Comparison of ENCODE assay signal across 8 mouse cellular contexts in genomic region chr11:106612209-106612960, GRCm38 (mm10). TPM values are rescaled to one million over a fixed set of nuclear protein-coding genes. Genes with fewer than 3 reads are reported as not detected.
DNase-seq lines count a peak whose midpoint lies in the region; ATAC-seq and TF ChIP-seq lines count a peak whose summit lies in the region.

No protein-coding gene starts in this region.

- TF ChIP-seq CTCF in C2C12 (IDR thresholded peaks at IDR 0.05; ENCODE audit: control insufficient read depth, insufficient read depth, insufficient read length): no peak

- H3K79me3 ChIP-seq in C2C12 (ENCODE audit: low read depth): no peaks in the 10 kb centered on the region

- ATAC-seq in intestine, embryonic 16.5 days: peak; percentile 74
- ATAC-seq in limb, embryonic 13.5 days (ENCODE audit: low FRiP score, low read depth): no peak
- peak; percentile 90 for ATAC-seq in midbrain, embryonic 13.5 days
- ATAC-seq in stomach, embryonic 14.5 days (ENCODE audit: insufficient number of reproducible peaks, insufficient read depth, low FRiP score, low read depth): peak; percentile 68

- WGBS in intestine, embryonic 16.5 days: under 1% methylated on average over 67 of the region's 67 CpGs
- under 1% methylated on average over 61 of the region's 67 CpGs for WGBS in limb, embryonic 13.5 days
- under 1% methylated on average over 67 of the region's 67 CpGs for WGBS in midbrain, embryonic 13.5 days
- WGBS in stomach, embryonic 14.5 days: under 1% methylated on average over 63 of the region's 67 CpGs

- H3K27ac ChIP-seq in intestine, embryonic 16.5 days (ENCODE audit: low read length): peak overlapping the region; percentile 92
- peak overlapping the region; percentile 72 for H3K27ac ChIP-seq in limb, embryonic 13.5 days
- peak overlapping the region; percentile 79 for H3K27ac ChIP-seq in midbrain, embryonic 13.5 days
- peak overlapping the region; percentile 80 for H3K27ac ChIP-seq in stomach, embryonic 14.5 days (ENCODE audit: low read length)

- intact Hi-C loops in gastrocnemius, postnatal 36 days (cut with DNase I): no loop called here

- peak; percentile 65 for DNase-seq in adrenal gland, postnatal 10 days
- DNase-seq in embryo, embryonic 9.5 days (ENCODE audit: extremely low spot score): peak; percentile 54
- peak; percentile 31 to 48 for DNase-seq in gastrocnemius, postnatal 36 days

- H3ac ChIP-seq in C2C12 (ENCODE audit: control insufficient read depth, insufficient read length, low read depth): peak overlapping the region; percentile 92

- H3K79me2 ChIP-seq in C2C12 (ENCODE audit: control insufficient read depth, insufficient read depth): peaks cover 28% of the 10 kb centered on the region

- no peaks in the 10 kb centered on the region for H3K9me3 ChIP-seq in intestine, embryonic 16.5 days (ENCODE audit: control insufficient read depth, low read length)
- H3K9me3 ChIP-seq in limb, embryonic 13.5 days: no peaks in the 10 kb centered on the region
- H3K9me3 ChIP-seq in midbrain, embryonic 13.5 days: no peaks in the 10 kb centered on the region
- no peaks in the 10 kb centered on the region for H3K9me3 ChIP-seq in stomach, embryonic 14.5 days (ENCODE audit: control insufficient read depth, low read depth, low read length)

- H3K4me2 ChIP-seq in intestine, embryonic 16.5 days (ENCODE audit: low read depth, low read length): peak overlapping the region; percentile 89
- H3K4me2 ChIP-seq in limb, embryonic 13.5 days (replicated peaks): peak overlapping the region; percentile 95
- H3K4me2 ChIP-seq in midbrain, embryonic 13.5 days (replicated peaks): peak overlapping the region; percentile 95
- peak overlapping the region; percentile 88 for H3K4me2 ChIP-seq in stomach, embryonic 14.5 days (replicated peaks; ENCODE audit: low read depth, low read length)

- H3K4me3 ChIP-seq in C2C12 (ENCODE audit: insufficient read depth, poor library complexity, severe bottlenecking): peak overlapping the region; percentile 82
- peak overlapping the region; percentile 100 for H3K4me3 ChIP-seq in intestine, embryonic 16.5 days (ENCODE audit: low read length)
- H3K4me3 ChIP-seq in limb, embryonic 13.5 days: peak overlapping the region; percentile 99
- peak overlapping the region; percentile 98 for H3K4me3 ChIP-seq in midbrain, embryonic 13.5 days (replicated peaks)
- peak overlapping the region; percentile 99 for H3K4me3 ChIP-seq in stomach, embryonic 14.5 days (ENCODE audit: low read depth, low read length)

- peak overlapping the region; percentile 94 for H3K9ac ChIP-seq in intestine, embryonic 16.5 days (ENCODE audit: low read depth, low read length)
- H3K9ac ChIP-seq in limb, embryonic 13.5 days: peak overlapping the region; percentile 92
- peak overlapping the region; percentile 93 for H3K9ac ChIP-seq in midbrain, embryonic 13.5 days (replicated peaks)
- H3K9ac ChIP-seq in stomach, embryonic 14.5 days (replicated peaks; ENCODE audit: low read depth, low read length): peak overlapping the region; percentile 61

- no peaks in the 10 kb centered on the region for H3K27me3 ChIP-seq in C2C12 (ENCODE audit: control insufficient read depth, insufficient read depth, insufficient read length)
- H3K27me3 ChIP-seq in intestine, embryonic 16.5 days (replicated peaks; ENCODE audit: control insufficient read depth, insufficient read depth, low read length): no peaks in the 10 kb centered on the region
- peaks cover 4% of the 10 kb centered on the region for H3K27me3 ChIP-seq in limb, embryonic 13.5 days
- H3K27me3 ChIP-seq in midbrain, embryonic 13.5 days: peaks cover 5% of the 10 kb centered on the region; the same call in 1 of the 2 replicates
- no peaks in the 10 kb centered on the region for H3K27me3 ChIP-seq in stomach, embryonic 14.5 days (ENCODE audit: control insufficient read depth, insufficient read depth, low read length)

- H3K4me1 ChIP-seq in intestine, embryonic 16.5 days (ENCODE audit: control insufficient read depth, insufficient read depth, low read length): peaks cover 10% of the 10 kb centered on the region
- H3K4me1 ChIP-seq in limb, embryonic 13.5 days: peaks cover 23% of the 10 kb centered on the region
- peaks cover 19% of the 10 kb centered on the region for H3K4me1 ChIP-seq in midbrain, embryonic 13.5 days (replicated peaks)
- peaks cover 9% of the 10 kb centered on the region; the same call in 1 of the 2 replicates for H3K4me1 ChIP-seq in stomach, embryonic 14.5 days (ENCODE audit: control insufficient read depth, insufficient read depth, low read length)

- H3K36me3 ChIP-seq in C2C12 (ENCODE audit: control insufficient read depth, insufficient read depth): no peaks in the 10 kb centered on the region
- no peaks in the 10 kb centered on the region for H3K36me3 ChIP-seq in intestine, embryonic 16.5 days (ENCODE audit: control insufficient read depth, insufficient read depth, low read length)
- no peaks in the 10 kb centered on the region for H3K36me3 ChIP-seq in limb, embryonic 13.5 days
- no peaks in the 10 kb centered on the region for H3K36me3 ChIP-seq in midbrain, embryonic 13.5 days
- H3K36me3 ChIP-seq in stomach, embryonic 14.5 days (ENCODE audit: control insufficient read depth, insufficient read depth, low read length): no peaks in the 10 kb centered on the region

TF ChIP-seq in C2C12, 6 proteins besides CTCF, POLR2A, EP300 and RAD21:
- TF ChIP-seq CEBPB (IDR thresholded peaks at IDR 0.05; ENCODE audit: low read depth) (no peak), MAX (IDR thresholded peaks at IDR 0.05) (no peak), MYOG (IDR thresholded peaks at IDR 0.05; ENCODE audit: control insufficient read depth, extremely low read depth, insufficient read length) (no peak), FOSL1 (IDR thresholded peaks at IDR 0.05; ENCODE audit: insufficient read depth, low read length, poor library complexity, severe bottlenecking) (no peak), USF1 (IDR thresholded peaks at IDR 0.05; ENCODE audit: low read depth) (no peak), MYOD1 (IDR thresholded peaks at IDR 0.05; ENCODE audit: control insufficient read depth, insufficient read length, low read depth) (no peak)

RNA-seq across cellular contexts. Expression of gene Tex2, which starts 0.8 kb away (rescaled TPM):
- 5.9 TPM for polyA plus RNA-seq in C2C12 (2012; fragmentation: generic; extraction: Trizol)
- total RNA-seq in adrenal gland, postnatal 10 days (2021): 10 to 100 TPM; 38.4 to 40.0 TPM
- 10 to 100 TPM; 45.7 to 46.2 TPM for total RNA-seq in gastrocnemius, postnatal 36 days (2021)
- 11.7 and 14.2 TPM in 2 replicates for polyA plus RNA-seq in intestine, embryonic 16.5 days (2015; fragmentation: Nextera tagmentation; extraction: Ambion mirVana)
- 7.5 and 8.2 TPM in 2 replicates for polyA plus RNA-seq in limb, embryonic 13.5 days (2015; fragmentation: Nextera tagmentation; extraction: Ambion mirVana)
- 17.7 and 18.3 TPM in 2 replicates for polyA plus RNA-seq in midbrain, embryonic 13.5 days (2015; fragmentation: Nextera tagmentation; extraction: Ambion mirVana)
- polyA plus RNA-seq in stomach, embryonic 14.5 days (2014; fragmentation: Nextera tagmentation; extraction: Ambion mirVana): 9.8 and 11.7 TPM in 2 replicates
